Mouse (Mus musculus) limb, embryonic 10.5 days (tissue): ENCODE data around the gene Gins1. TPM values are rescaled to one million over a fixed set of nuclear protein-coding genes. Genes with fewer than 3 reads are reported as not detected.
"Not testable (repeated sequence)": the region's sequence is repeated elsewhere in the genome, so short reads cannot be mapped to it uniquely, and the experiment has no call there.

Experiments used
- DNase-seq: peaks from one replicate; pipeline ENCODE4 v3.0.0-alpha.2; 2017; ENCODE audit warnings: low spot score
- H3K27ac ChIP-seq: fragments of 300-500 bp; sonication (generic); 2 replicates; pipeline ENCODE4 v1.5.1; 2016; ENCODE audit warnings: mild to moderate bottlenecking
- H3K27me3 ChIP-seq: fragments of 300-500 bp; sonication (generic); 2 replicates; pipeline ENCODE4 v1.6.1; 2016; ENCODE audit warnings: low read depth, mild to moderate bottlenecking; ENCODE audit not compliant: poor library complexity, severe bottlenecking
- H3K36me3 ChIP-seq: fragments of 300-500 bp; sonication (generic); 2 replicates; pipeline ENCODE4 v1.6.1; 2016; ENCODE audit warnings: mild to moderate bottlenecking, moderate library complexity
- H3K4me1 ChIP-seq: fragments of 300-500 bp; sonication (generic); 2 replicates; pipeline ENCODE4 v1.6.1; 2016
- H3K4me3 ChIP-seq: fragments of 300-500 bp; sonication (generic); 2 replicates; pipeline ENCODE4 v1.5.1; 2016; ENCODE audit warnings: mild to moderate bottlenecking, moderate library complexity
- H3K9me3 ChIP-seq: fragments of 300-500 bp; sonication (generic); replicated peaks from 2 replicates; pipeline ENCODE4 v1.6.1; 2016; ENCODE audit warnings: mild to moderate bottlenecking
- WGBS: fragments of 180-500 bp; shearing (Covaris S2); methylation state at CpG from one replicate; pipeline ENCODE4 v1.1.7; 2016; 5-methylcytosine and 5-hydroxymethylcytosine counted together
- polyA plus RNA-seq: library from polyadenylated mRNA; unstranded; fragments of >200 nt; fragmentation: Nextera tagmentation; extraction: Ambion mirVana; gene quantifications from 2 replicates; pipeline ENCODE4 v1.2.1, GENCODE M21; 2016

Gins1 gene
- polyA plus RNA-seq, 1 experiment from 2014 or later, result 77.9 TPM

GRCm38 (mm10) chr2:150886315-150886714 is 18.9 kb upstream of the Gins1 start:
- Histone ChIP-seq H3K9me3 (no peaks in the 10 kb centered on the region), H3K4me3 (no peak overlapping the region), H3K4me1 (no peaks in the 10 kb centered on the region), H3K27ac (no peak overlapping the region), H3K27me3 (no peaks in the 10 kb centered on the region), H3K36me3 (peaks cover 14% of the 10 kb centered on the region; the same call in 1 of the 2 replicates)
- DNase-seq, result no peak

- WGBS, result 83% methylated on average over 2 of the region's 2 CpGs
- no peak overlapping the region for H3K27ac ChIP-seq
These were observed 17.8 kb upstream of the Gins1 start for GRCm38 (mm10) chr2:150887370-150887769.

GRCm38 (mm10) chr2:150894617-150895267 is 10.5 kb upstream of the Gins1 start:
- H3K36me3 ChIP-seq, result no peaks in the 10 kb centered on the region
- H3K9me3 ChIP-seq, result no peaks in the 10 kb centered on the region
- WGBS, result 90% methylated on average over 2 of the region's 2 CpGs
- H3K4me1 ChIP-seq, result no peaks in the 10 kb centered on the region; the same call in 1 of the 2 replicates
- H3K4me3 ChIP-seq, result no peak overlapping the region
- H3K27ac ChIP-seq, result no peak overlapping the region
- no peaks in the 10 kb centered on the region for H3K27me3 ChIP-seq
- DNase-seq, result no peak

More at GRCm38 (mm10) chr2:150887370-150887769, 17.8 kb upstream of the Gins1 start:
- Histone ChIP-seq H3K36me3 (peaks cover 14% of the 10 kb centered on the region; the same call in 1 of the 2 replicates), H3K4me3 (no peak overlapping the region), H3K9me3 (no peaks in the 10 kb centered on the region), H3K27me3 (no peaks in the 10 kb centered on the region), H3K4me1 (no peaks in the 10 kb centered on the region)
- no peak for DNase-seq

GRCm38 (mm10) chr2:150895691-150896252 is 9.4 kb upstream of the Gins1 start:
- no peak for DNase-seq
- Histone ChIP-seq H3K4me1 (no peaks in the 10 kb centered on the region; the same call in 1 of the 2 replicates), H3K4me3 (no peak overlapping the region), H3K27me3 (no peaks in the 10 kb centered on the region), H3K9me3 (no peaks in the 10 kb centered on the region), H3K27ac (no peak overlapping the region), H3K36me3 (peaks cover 7% of the 10 kb centered on the region)
- WGBS, result 86% methylated on average over 7 of the region's 7 CpGs

GRCm38 (mm10) chr2:150900341-150900740 is 4.9 kb upstream of the Gins1 start:
- H3K4me3 ChIP-seq, result no peak overlapping the region
- DNase-seq, result no peak
- WGBS, result 94% methylated on average over 6 of the region's 6 CpGs
- peaks cover 7% of the 10 kb centered on the region for H3K36me3 ChIP-seq
- no peaks in the 10 kb centered on the region for H3K27me3 ChIP-seq
- no peaks in the 10 kb centered on the region for H3K9me3 ChIP-seq
- H3K4me1 ChIP-seq, result peaks cover 20% of the 10 kb centered on the region
- no peak overlapping the region for H3K27ac ChIP-seq

GRCm38 (mm10) chr2:150902347-150902746 is 2.9 kb upstream of the Gins1 start:
- Histone ChIP-seq H3K27ac (no peak overlapping the region), H3K4me3 (no peak overlapping the region), H3K27me3 (no peaks in the 10 kb centered on the region), H3K4me1 (peaks cover 20% of the 10 kb centered on the region), H3K36me3 (peaks cover 7% of the 10 kb centered on the region), H3K9me3 (no peaks in the 10 kb centered on the region)
- 91% methylated on average over 8 of the region's 8 CpGs for WGBS
- DNase-seq, result no peak

GRCm38 (mm10) chr2:150904272-150904935 is 796 bp upstream of the Gins1 start, which contains the start of gene Abhd12:
TSS of gene Abhd12 (minus strand) at chr2:150904741.
- peak; percentile 99 for DNase-seq
- H3K36me3 ChIP-seq, result peaks cover 7% of the 10 kb centered on the region
- H3K27me3 ChIP-seq, result no peaks in the 10 kb centered on the region
- peak within 1 kb of the TSS; percentile 90 for H3K4me3 ChIP-seq
- no peaks in the 10 kb centered on the region for H3K9me3 ChIP-seq
- peaks cover 20% of the 10 kb centered on the region for H3K4me1 ChIP-seq
- WGBS, result under 1% methylated on average over 71 of the region's 72 CpGs
- H3K27ac ChIP-seq, result peak within 1 kb of the TSS; percentile 90

GRCm38 (mm10) chr2:150908881-150909280 is 3.7 kb downstream of the Gins1 start:
- whole genome bisulfite sequencing, result 49% methylated on average over 6 of the region's 6 CpGs
- H3K9me3 ChIP-seq, DNase-seq, H3K36me3 ChIP-seq, H3K27me3 ChIP-seq, H3K4me1 ChIP-seq: not testable (repeated sequence)
- Histone ChIP-seq H3K27ac (peak overlapping the region; percentile 93; the same call in 1 of the 2 replicates), H3K4me3 (peak overlapping the region; percentile 63)

- Histone ChIP-seq H3K27me3 (no peaks in the 10 kb centered on the region), H3K4me3 (peak overlapping the region; percentile 63), H3K27ac (peak overlapping the region; percentile 93), H3K9me3 (no peaks in the 10 kb centered on the region), H3K36me3 (peaks cover 13% of the 10 kb centered on the region), H3K4me1 (peaks cover 5% of the 10 kb centered on the region)
- under 1% methylated on average over 35 of the region's 35 CpGs for WGBS
- peak; percentile 91 for DNase-seq
These were observed 4.3 kb downstream of the Gins1 start for GRCm38 (mm10) chr2:150909429-150910039.

GRCm38 (mm10) chr2:150910295-150910881 is 5.2 kb downstream of the Gins1 start:
- peak; percentile 34 for DNase-seq
- WGBS, result 49% methylated on average over 8 of the region's 10 CpGs
- peaks cover 5% of the 10 kb centered on the region for H3K4me1 ChIP-seq
- H3K27me3 ChIP-seq, result no peaks in the 10 kb centered on the region
- H3K27ac ChIP-seq, result peak overlapping the region; percentile 93
- no peaks in the 10 kb centered on the region for H3K9me3 ChIP-seq
- peak overlapping the region; percentile 63 for H3K4me3 ChIP-seq
- peaks cover 20% of the 10 kb centered on the region for H3K36me3 ChIP-seq

- Histone ChIP-seq H3K4me1 (peaks cover 5% of the 10 kb centered on the region), H3K36me3 (peaks cover 58% of the 10 kb centered on the region), H3K9me3 (no peaks in the 10 kb centered on the region), H3K27me3 (no peaks in the 10 kb centered on the region), H3K27ac (no peak overlapping the region), H3K4me3 (no peak overlapping the region)
- DNase-seq, result no peak
- 88% methylated on average over 4 of the region's 4 CpGs for WGBS
These were observed 9.7 kb downstream of the Gins1 start for GRCm38 (mm10) chr2:150914781-150915515.

GRCm38 (mm10) chr2:150915786-150916185 is 10.6 kb downstream of the Gins1 start:
- no peaks in the 10 kb centered on the region for H3K4me1 ChIP-seq
- H3K27ac ChIP-seq, result no peak overlapping the region
- no peaks in the 10 kb centered on the region for H3K27me3 ChIP-seq
- no peaks in the 10 kb centered on the region for H3K9me3 ChIP-seq
- no peak for DNase-seq
- WGBS, result 94% methylated on average over 5 of the region's 5 CpGs
- H3K36me3 ChIP-seq, result peaks cover 63% of the 10 kb centered on the region
- H3K4me3 ChIP-seq, result no peak overlapping the region
